Comparison of ENCODE assay signal across 8 mouse cellular contexts in the genomic region with DNA sequence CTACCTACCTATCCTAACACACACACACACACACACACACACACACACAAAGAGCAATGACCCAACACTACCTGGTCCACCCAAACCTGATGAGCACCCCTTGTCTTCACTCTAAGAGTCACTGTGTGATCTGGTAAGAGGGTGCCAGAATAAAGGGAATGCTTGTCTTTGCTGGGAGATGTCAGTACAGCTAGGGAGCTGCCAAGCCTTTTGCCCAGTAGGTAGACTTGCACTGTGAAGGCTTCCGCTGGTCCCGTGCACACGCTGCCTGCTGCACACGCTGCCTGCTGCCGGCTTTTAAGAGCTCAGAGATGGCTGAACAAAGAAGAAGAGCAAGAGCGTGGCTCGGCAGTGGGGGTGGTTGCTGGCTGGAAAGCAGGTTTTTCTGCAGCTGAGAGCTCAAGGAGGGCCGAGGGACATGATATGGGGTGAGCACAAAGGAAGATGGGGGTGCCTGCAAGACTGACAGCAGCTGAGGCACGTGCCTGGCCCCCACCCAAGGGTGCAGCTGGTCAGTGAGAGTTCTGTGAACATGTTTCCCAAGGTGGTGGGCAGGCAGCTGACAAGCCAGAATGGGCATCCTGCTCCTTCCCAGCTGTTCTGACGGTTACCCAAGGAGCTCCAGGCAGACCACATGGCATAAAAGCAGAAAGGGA. TPM values are rescaled to one million over a fixed set of nuclear protein-coding genes. Genes with fewer than 3 reads are reported as not detected.
DNase-seq lines count a peak whose midpoint lies in the region; ATAC-seq and TF ChIP-seq lines count a peak whose summit lies in the region.

No protein-coding gene starts in this region.

- ATAC-seq in G1E (ENCODE audit: extremely low read depth, insufficient number of reproducible peaks, low FRiP score, poor library complexity, severe bottlenecking), result peak; percentile 7
- ATAC-seq in hindbrain, embryonic 13.5 days (ENCODE audit: low FRiP score), result peak; percentile 71
- ATAC-seq in limb, embryonic 13.5 days (ENCODE audit: low FRiP score, low read depth), result peak; percentile 10; the same call in 1 of the 2 replicates

- TF ChIP-seq CTCF in G1E (IDR thresholded peaks at IDR 0.05; ENCODE audit: low read depth, low read length), result no peak
- TF ChIP-seq CTCF in embryonic fibroblast, embryonic 13.5 days (IDR thresholded peaks at IDR 0.05; ENCODE audit: borderline replicate concordance, insufficient read depth, low read length), result no peak

- H3K27me3 ChIP-seq in G1E (ENCODE audit: insufficient read depth, low read length), result no peaks in the 10 kb centered on the region
- H3K27me3 ChIP-seq in hindbrain, embryonic 13.5 days, result no peaks in the 10 kb centered on the region
- H3K27me3 ChIP-seq in limb, embryonic 13.5 days, result no peaks in the 10 kb centered on the region

- peak; percentile 53 for DNase-seq in embryo, embryonic 10 days (ENCODE audit: low spot score)
- no peak for DNase-seq in embryo, embryonic 9.5 days (ENCODE audit: extremely low spot score)
- no peak for DNase-seq in G1E (ENCODE audit: low spot score)
- peak; percentile 64 for DNase-seq in retina, embryonic 14.5 days (ENCODE audit: low spot score)
- DNase-seq in B cell, adult 2 months, result no peak

- no peak for TF ChIP-seq POLR2A in embryonic fibroblast, embryonic 13.5 days (IDR thresholded peaks at IDR 0.05; ENCODE audit: low read depth, low read length)

- 4% methylated on average over 10 of the region's 10 CpGs for WGBS in hindbrain, embryonic 13.5 days
- 19% methylated on average over 10 of the region's 10 CpGs for WGBS in limb, embryonic 13.5 days

- H3K9ac ChIP-seq in hindbrain, embryonic 13.5 days, result peak overlapping the region; percentile 71
- peak overlapping the region; percentile 40 for H3K9ac ChIP-seq in limb, embryonic 13.5 days

- H3K4me3 ChIP-seq in G1E (ENCODE audit: low read depth, low read length), result peak overlapping the region; percentile 67; the same call in 1 of the 2 replicates
- no peak overlapping the region for H3K4me3 ChIP-seq in embryonic fibroblast, embryonic 13.5 days (ENCODE audit: insufficient read depth, low read length)
- H3K4me3 ChIP-seq in hindbrain, embryonic 13.5 days, result no peak overlapping the region
- H3K4me3 ChIP-seq in limb, embryonic 13.5 days, result no peak overlapping the region

- H3K4me2 ChIP-seq in hindbrain, embryonic 13.5 days, result peak overlapping the region; percentile 46
- H3K4me2 ChIP-seq in limb, embryonic 13.5 days (replicated peaks), result peak overlapping the region; percentile 43

- H3K9me3 ChIP-seq in G1E (replicated peaks), result no peaks in the 10 kb centered on the region
- no peaks in the 10 kb centered on the region for H3K9me3 ChIP-seq in hindbrain, embryonic 13.5 days
- no peaks in the 10 kb centered on the region for H3K9me3 ChIP-seq in limb, embryonic 13.5 days

- H3K27ac ChIP-seq in embryonic fibroblast, embryonic 13.5 days (ENCODE audit: insufficient read depth, low read length), result peak overlapping the region; percentile 58
- H3K27ac ChIP-seq in hindbrain, embryonic 13.5 days, result peak overlapping the region; percentile 99
- H3K27ac ChIP-seq in limb, embryonic 13.5 days, result peak overlapping the region; percentile 85

- H3K36me3 ChIP-seq in G1E (replicated peaks), result peaks cover 58% of the 10 kb centered on the region
- no peaks in the 10 kb centered on the region for H3K36me3 ChIP-seq in hindbrain, embryonic 13.5 days
- no peaks in the 10 kb centered on the region; the same call in 1 of the 2 replicates for H3K36me3 ChIP-seq in limb, embryonic 13.5 days

- H3K4me1 ChIP-seq in G1E (ENCODE audit: insufficient read depth, low read depth, low read length), result peaks cover 97% of the 10 kb centered on the region
- peaks cover 33% of the 10 kb centered on the region for H3K4me1 ChIP-seq in embryonic fibroblast, embryonic 13.5 days (ENCODE audit: control insufficient read depth, insufficient read depth, low read length)
- H3K4me1 ChIP-seq in hindbrain, embryonic 13.5 days (replicated peaks), result peaks cover 86% of the 10 kb centered on the region
- H3K4me1 ChIP-seq in limb, embryonic 13.5 days, result peaks cover 83% of the 10 kb centered on the region

RNA-seq across cellular contexts. Expression of a gene that starts 10.9 kb away (rescaled TPM):
- total RNA-seq in G1E (2014; fragmentation: Nextera tagmentation), result 32.3 and 36.3 TPM in 2 replicates
- total RNA-seq in G1E (2017), result 23.4 and 27.2 TPM in 2 replicates
- 7.5 and 10.3 TPM in 2 replicates for polyA plus RNA-seq in G1E (2012)
- 17.7 and 22.0 TPM in 2 replicates for polyA plus RNA-seq in embryonic fibroblast, embryonic 13.5 days (2011; ENCODE audit: insufficient read length, low read depth, missing spikeins)
- polyA plus RNA-seq in hindbrain, embryonic 13.5 days (2015; fragmentation: Nextera tagmentation; extraction: Ambion mirVana), result 76.4 and 77.0 TPM in 2 replicates
- polyA plus RNA-seq in limb, embryonic 13.5 days (2015; fragmentation: Nextera tagmentation; extraction: Ambion mirVana), result 68.4 and 68.7 TPM in 2 replicates

RNA-seq across cellular contexts. Expression of a gene that starts 57.9 kb away (rescaled TPM):
- total RNA-seq in G1E (2014; fragmentation: Nextera tagmentation) (101 and 113 TPM in 2 replicates), G1E (2017) (57.9 and 59.7 TPM in 2 replicates)
- 9.4 and 12.5 TPM in 2 replicates for polyA plus RNA-seq in G1E (2012)
- 8.7 and 11.3 TPM in 2 replicates for polyA plus RNA-seq in embryonic fibroblast, embryonic 13.5 days (2011; ENCODE audit: insufficient read length, low read depth, missing spikeins)
- polyA plus RNA-seq in hindbrain, embryonic 13.5 days (2015; fragmentation: Nextera tagmentation; extraction: Ambion mirVana), result 78.5 and 81.6 TPM in 2 replicates
- 39.3 and 41.6 TPM in 2 replicates for polyA plus RNA-seq in limb, embryonic 13.5 days (2015; fragmentation: Nextera tagmentation; extraction: Ambion mirVana)

Comparison
In these comparisons a context has a peak if more than half of its experiments do, and no peak if none do; other contexts are left out.
1. DNase-seq: peak in embryo, embryonic 10 days (single experiment) and retina, embryonic 14.5 days (single experiment); none in embryo, embryonic 9.5 days (single experiment), G1E (single experiment) and B cell, adult 2 months (0 of 2).
2. ATAC-seq: peak in every context shown above with its lines; median percentile 71 in hindbrain, embryonic 13.5 days; 10 in limb, embryonic 13.5 days; 7 in G1E.
3. Peak in every context shown above with its lines, with median percentiles within 50 percentile points of each other: H3K27ac ChIP-seq.